Mouse (Mus musculus) stomach, postnatal 0 days (tissue): ENCODE results near the gene Dnah8. TPM values are rescaled to one million over a fixed set of nuclear protein-coding genes. Genes with fewer than 3 reads are reported as not detected.
A peak's percentile ranks its signal among the peaks of the same experiment; 100 is the strongest.

Experiments
- ATAC-seq: fragments of 200-750 bp; cut with Nextera tagmentation; 2 replicates; pipeline ENCODE4 v1.8.0; 2017; ENCODE audit not compliant: low FRiP score, low TSS enrichment
- DNase-seq: peaks from one replicate; pipeline ENCODE4 v3.0.0-alpha.2; 2016; ENCODE audit warnings: low spot score
- H3K27ac ChIP-seq: fragments of 300-500 bp; sonication (generic); replicated peaks from 2 replicates; pipeline ENCODE4 v1.5.1; 2014; ENCODE audit warnings: mild to moderate bottlenecking, control low read depth
- H3K27me3 ChIP-seq: fragments of 300-500 bp; sonication (generic); 2 replicates; pipeline ENCODE4 v1.6.1; 2014; ENCODE audit warnings: low read length; ENCODE audit not compliant: control insufficient read depth, insufficient read depth
- H3K36me3 ChIP-seq: fragments of 300-500 bp; sonication (generic); 2 replicates; pipeline ENCODE4 v1.6.1; 2014; ENCODE audit warnings: low read length, mixed read lengths; ENCODE audit not compliant: control insufficient read depth, insufficient read depth
- H3K4me1 ChIP-seq: fragments of 300-500 bp; sonication (generic); replicated peaks from 2 replicates; pipeline ENCODE4 v1.6.1; 2014; ENCODE audit warnings: antibody characterized with exemption; ENCODE audit not compliant: control insufficient read depth, insufficient read depth
- H3K4me2 ChIP-seq: fragments of 300-500 bp; sonication (generic); replicated peaks from 2 replicates; pipeline ENCODE4 v1.6.1; 2014; ENCODE audit warnings: low read depth, mild to moderate bottlenecking, control low read depth, moderate library complexity
- H3K4me3 ChIP-seq: fragments of 300-500 bp; sonication (generic); 2 replicates; pipeline ENCODE4 v1.5.1; 2014; ENCODE audit warnings: low read depth, low read length, control low read depth
- H3K9ac ChIP-seq: fragments of 300-500 bp; sonication (generic); 2 replicates; pipeline ENCODE4 v1.6.1; 2014; ENCODE audit warnings: mild to moderate bottlenecking, low read length, control low read depth, mixed read lengths
- H3K9me3 ChIP-seq: fragments of 300-500 bp; sonication (generic); 2 replicates; pipeline ENCODE4 v1.6.1; 2016; ENCODE audit warnings: low read length; ENCODE audit not compliant: control insufficient read depth
- CTCF ChIP-seq: IDR thresholded peaks from 2 replicates; pipeline ENCODE4 v1.5.1; 2016; ENCODE audit warnings: antibody characterized with exemption, low read depth, mild to moderate bottlenecking, moderate library complexity
- EP300 ChIP-seq: optimal IDR thresholded peaks from 2 replicates; pipeline ENCODE3; 2016; ENCODE audit warnings: antibody characterized with exemption
- WGBS: fragments of 180-500 bp; shearing (Covaris S2); extraction: QIAGEN DNeasy Blood & Tissue Kit; methylation state at CpG from one replicate; pipeline ENCODE4 v1.1.7; 2014; 5-methylcytosine and 5-hydroxymethylcytosine counted together
- polyA plus RNA-seq: library from polyadenylated mRNA; unstranded; fragments of >200 nt; fragmentation: Nextera tagmentation; extraction: Ambion mirVana; gene quantifications from 2 replicates; pipeline ENCODE4 v1.2.1, GENCODE M21; 2015

Gene Dnah8
- polyA plus RNA-seq, 1 experiment from 2014 or later = 0.92 TPM

DNA sequence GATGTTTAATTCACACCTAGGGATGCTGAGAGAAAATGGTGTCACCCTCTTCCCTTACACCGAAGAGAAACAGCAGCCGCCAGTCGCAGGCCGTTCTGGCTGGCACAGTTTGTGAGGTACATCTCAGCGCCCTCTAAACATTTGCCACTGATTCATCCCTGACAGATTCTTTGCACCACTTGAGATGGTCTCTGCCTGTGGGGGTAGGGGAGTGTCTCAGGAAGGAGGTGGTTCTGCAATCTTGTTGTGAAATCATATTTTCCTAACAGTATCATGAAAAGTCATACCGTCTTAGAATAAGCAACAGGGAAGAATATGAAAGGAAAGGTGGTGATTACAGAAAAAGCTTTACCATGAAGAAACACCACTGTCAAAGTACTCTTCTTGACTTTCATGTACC lies 224.7 kb downstream of the Dnah8 start:
- no peak for DNase-seq
- TF ChIP-seq EP300 (no peak), CTCF (no peak)
- no peaks in the 10 kb centered on the region for H3K4me1 ChIP-seq
- H3K9me3 ChIP-seq = no peaks in the 10 kb centered on the region
- no peak overlapping the region for H3K9ac ChIP-seq
- no peak overlapping the region for H3K4me2 ChIP-seq
- WGBS = 89% methylated on average over 6 of the region's 6 CpGs
- H3K36me3 ChIP-seq = no peaks in the 10 kb centered on the region
- no peaks in the 10 kb centered on the region for H3K27me3 ChIP-seq
- no peak overlapping the region for H3K4me3 ChIP-seq
- no peak for ATAC-seq
- H3K27ac ChIP-seq = no peak overlapping the region

DNA sequence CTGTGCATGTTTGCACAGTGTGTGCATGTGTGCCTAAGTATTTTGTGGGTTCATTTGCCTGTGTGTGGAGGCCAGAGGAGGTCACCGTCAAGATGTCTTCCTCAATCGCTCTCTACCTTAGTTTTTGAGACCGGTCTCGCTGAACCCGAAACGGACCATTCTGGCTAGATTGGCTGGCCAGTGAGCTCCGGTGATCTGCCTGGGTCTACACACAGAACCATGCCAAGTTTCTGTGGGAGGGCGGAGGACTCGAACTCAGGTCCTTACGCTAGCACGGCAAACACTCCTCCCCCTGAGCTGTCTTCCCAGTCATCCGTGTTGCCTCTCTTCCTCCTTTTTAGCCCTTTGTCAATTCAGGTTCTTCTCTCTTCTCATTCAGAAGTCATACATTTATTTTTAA lies 225.7 kb downstream of the Dnah8 start:
- DNase-seq = no peak
- no peak for ATAC-seq
- Histone ChIP-seq H3K4me3 (no peak overlapping the region), H3K27me3 (no peaks in the 10 kb centered on the region), H3K4me2 (no peak overlapping the region), H3K9ac (no peak overlapping the region), H3K36me3 (no peaks in the 10 kb centered on the region), H3K4me1 (no peaks in the 10 kb centered on the region), H3K9me3 (no peaks in the 10 kb centered on the region), H3K27ac (no peak overlapping the region)
- WGBS = 94% methylated on average over 12 of the region's 12 CpGs
- TF ChIP-seq EP300 (no peak), CTCF (no peak)

DNA sequence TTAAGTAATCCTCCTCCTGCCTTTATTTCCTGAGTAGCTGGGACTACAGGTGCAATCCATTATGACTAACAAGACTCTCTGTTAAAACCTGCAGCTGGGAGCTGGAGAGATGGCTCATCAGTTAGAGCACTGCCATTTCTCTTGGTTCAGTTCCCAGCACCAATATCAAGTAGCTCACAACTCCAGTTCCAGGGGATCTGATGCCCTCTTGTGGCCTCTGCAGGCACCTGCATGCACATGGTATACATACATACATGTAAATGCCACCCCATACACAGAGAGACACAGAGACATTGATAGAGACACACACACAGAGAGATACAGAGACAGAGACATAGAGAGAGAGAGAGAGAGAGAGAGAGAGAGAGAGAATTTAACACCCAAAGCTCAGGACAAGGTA lies 228.2 kb downstream of the Dnah8 start:
- no peaks in the 10 kb centered on the region for H3K36me3 ChIP-seq
- no peak overlapping the region for H3K4me2 ChIP-seq
- no peaks in the 10 kb centered on the region for H3K4me1 ChIP-seq
- H3K9me3 ChIP-seq = no peaks in the 10 kb centered on the region
- no peak overlapping the region for H3K9ac ChIP-seq
- ATAC-seq (no peak), DNase-seq (no peak)
- TF ChIP-seq EP300 (no peak), CTCF (peak; percentile 24; the same call in 1 of the 2 replicates)
- no peak overlapping the region for H3K27ac ChIP-seq
- no peak overlapping the region for H3K4me3 ChIP-seq
- H3K27me3 ChIP-seq = no peaks in the 10 kb centered on the region

- no peaks in the 10 kb centered on the region for H3K36me3 ChIP-seq
- H3K4me1 ChIP-seq = no peaks in the 10 kb centered on the region
- no peaks in the 10 kb centered on the region for H3K27me3 ChIP-seq
- no peak overlapping the region for H3K4me3 ChIP-seq
- H3K27ac ChIP-seq = no peak overlapping the region
- no peak overlapping the region for H3K4me2 ChIP-seq
- TF ChIP-seq EP300 (no peak), CTCF (no peak)
- ATAC-seq = no peak
- 91% methylated on average over 5 of the region's 5 CpGs for WGBS
- H3K9ac ChIP-seq = no peak overlapping the region
- DNase-seq = no peak
- no peaks in the 10 kb centered on the region for H3K9me3 ChIP-seq
Measured at GRCm38 (mm10) chr17:30857347-30857746, 233.2 kb downstream of the Dnah8 start.

GRCm38 (mm10) chr17:30858586-30859259 lies 234.6 kb downstream of the Dnah8 start:
- no peak overlapping the region for H3K27ac ChIP-seq
- TF ChIP-seq CTCF = no peak
- ATAC-seq (no peak), DNase-seq (no peak)
- no peak overlapping the region for H3K4me2 ChIP-seq
- H3K4me3 ChIP-seq = no peak overlapping the region
- H3K9ac ChIP-seq = no peak overlapping the region
- 46% methylated on average over 11 of the region's 11 CpGs for WGBS
- H3K4me1 ChIP-seq = no peaks in the 10 kb centered on the region
- H3K36me3 ChIP-seq = no peaks in the 10 kb centered on the region
- H3K27me3 ChIP-seq = no peaks in the 10 kb centered on the region
- no peaks in the 10 kb centered on the region for H3K9me3 ChIP-seq

- Histone ChIP-seq H3K27me3 (no peaks in the 10 kb centered on the region), H3K9me3 (no peaks in the 10 kb centered on the region), H3K4me1 (no peaks in the 10 kb centered on the region), H3K36me3 (no peaks in the 10 kb centered on the region), H3K27ac (no peak overlapping the region), H3K4me3 (no peak overlapping the region), H3K9ac (no peak overlapping the region), H3K4me2 (no peak overlapping the region)
- WGBS = 52% methylated on average over 10 of the region's 10 CpGs
- TF ChIP-seq CTCF (no peak), EP300 (no peak)
- no peak for ATAC-seq
- DNase-seq = no peak
Measured at GRCm38 (mm10) chr17:30859989-30860585, 235.9 kb downstream of the Dnah8 start.
